Mouse (Mus musculus) T-cell, adult 66 days (primary cell): Measurements from ENCODE around the gene Cpne8. TPM values are rescaled to one million over a fixed set of nuclear protein-coding genes. Genes with fewer than 3 reads are reported as not detected.

Experiments
- total RNA-seq, 2 experiments: library from RNA; stranded (reverse); gene quantifications; 3 replicates in 1 of 2; 4 replicates in 1 of 2; pipeline ENCODE4 v1.2.4; 2023

Cpne8 gene
- total RNA-seq: 1 to 10 TPM in 1 of 2 experiments, under 1 TPM in 1; 0.47 to 1.1 TPM

DNA sequence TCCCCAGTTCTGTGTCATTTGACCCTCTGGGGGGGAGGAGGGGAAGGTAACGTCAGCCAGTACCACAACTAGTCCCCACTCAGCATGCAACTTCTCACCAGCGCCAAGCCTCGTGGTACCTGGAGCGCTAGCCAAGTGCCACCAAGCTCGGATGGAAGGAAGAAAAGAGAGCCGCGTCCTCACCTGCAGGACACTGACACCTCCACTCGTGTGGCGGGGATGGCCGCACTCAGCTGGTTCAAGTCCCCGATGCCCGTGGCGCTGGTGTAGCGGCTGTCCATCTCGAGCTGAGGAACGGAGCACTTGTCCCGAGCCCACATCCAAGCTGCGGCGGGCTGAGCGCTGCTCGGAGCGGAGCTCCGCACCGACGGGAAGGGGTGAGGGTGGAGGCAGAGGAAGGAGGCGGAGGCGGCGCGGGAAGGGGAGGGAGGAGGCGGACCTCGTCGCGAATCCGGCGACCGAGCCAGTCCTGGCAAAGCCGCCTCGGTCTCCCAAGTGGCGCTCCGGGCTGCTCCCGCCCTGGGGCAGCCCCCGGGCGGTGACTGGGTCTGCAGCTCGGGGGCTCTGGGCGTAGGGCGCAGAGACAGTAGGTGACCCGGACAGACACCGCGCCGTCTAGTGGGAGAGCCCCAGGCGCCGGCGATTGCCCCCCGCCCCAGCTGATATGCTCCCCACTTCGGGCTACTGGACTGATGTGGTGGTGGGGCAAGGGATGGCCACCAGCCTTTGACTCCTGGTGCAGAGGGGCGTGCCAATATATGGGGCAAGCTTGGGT, at the start of gene Cpne8:
Gene Cpne8, minus strand, starts transcription at position 448 of the 775 bp plus-strand sequence.

